Mouse (Mus musculus) thymus, postnatal 10 days (tissue): ENCODE measurements around the gene Nsun7.

ENCODE experiments used
- DNase-seq, 2 experiments: peaks; one replicate each; pipeline ENCODE4 v3.0.0; 2021; ENCODE audit warnings: low spot score in 2 of 2

The Nsun7 gene

GRCm38 (mm10) chr5:66279650-66280049 is 20.0 kb downstream of the Nsun7 start:
- no peak for DNase-seq

- DNase-seq = no peak
Observed at GRCm38 (mm10) chr5:66280742-66281141, 21.0 kb downstream of the Nsun7 start.

GRCm38 (mm10) chr5:66294106-66294625 is 34.5 kb downstream of the Nsun7 start:
- no peak for DNase-seq

GRCm38 (mm10) chr5:66294952-66295351 is 35.3 kb downstream of the Nsun7 start:
- no peak for DNase-seq

GRCm38 (mm10) chr5:66296116-66296515 is 36.4 kb downstream of the Nsun7 start:
- DNase-seq = no peak

- DNase-seq = no peak
Observed at GRCm38 (mm10) chr5:66298856-66299255, 39.2 kb downstream of the Nsun7 start.

- no peak for DNase-seq
Observed at GRCm38 (mm10) chr5:66300576-66300975, 40.9 kb downstream of the Nsun7 start.

GRCm38 (mm10) chr5:66302085-66302815 is 42.6 kb downstream of the Nsun7 start:
- no peak for DNase-seq

- DNase-seq = no peak
Observed at GRCm38 (mm10) chr5:66302873-66303272, 43.2 kb downstream of the Nsun7 start.

- DNase-seq = no peak
Observed at GRCm38 (mm10) chr5:66304300-66305067, 44.8 kb downstream of the Nsun7 start.

- no peak for DNase-seq
Observed at GRCm38 (mm10) chr5:66305511-66305910, 45.8 kb downstream of the Nsun7 start.

- DNase-seq = no peak
Observed at GRCm38 (mm10) chr5:66310328-66310727, 50.6 kb downstream of the Nsun7 start.

- DNase-seq = no peak
Observed at GRCm38 (mm10) chr5:66310806-66311205, 51.1 kb downstream of the Nsun7 start.

- DNase-seq = no peak
Observed at GRCm38 (mm10) chr5:66315791-66316190, 56.1 kb downstream of the Nsun7 start.

- peak; percentile 39 to 83 for DNase-seq
Observed at GRCm38 (mm10) chr5:66319341-66319740, 59.6 kb downstream of the Nsun7 start.

GRCm38 (mm10) chr5:66319827-66320404 is 60.2 kb downstream of the Nsun7 start:
- DNase-seq = no peak

GRCm38 (mm10) chr5:66323131-66323530 is 63.4 kb downstream of the Nsun7 start:
- DNase-seq = no peak

GRCm38 (mm10) chr5:66323603-66324002 is 63.9 kb downstream of the Nsun7 start:
- DNase-seq = no peak

- DNase-seq = no peak
Observed at GRCm38 (mm10) chr5:66326395-66326794, 66.7 kb downstream of the Nsun7 start.

- DNase-seq = no peak
Observed at GRCm38 (mm10) chr5:66327949-66328726, 68.4 kb downstream of the Nsun7 start.

GRCm38 (mm10) chr5:66328766-66329165 is 69.1 kb downstream of the Nsun7 start:
- no peak for DNase-seq

- DNase-seq = no peak
Observed at GRCm38 (mm10) chr5:66330806-66331205, 71.1 kb downstream of the Nsun7 start.
